Mouse (Mus musculus): ENCODE measurements around the gene Dgkh. TPM values are rescaled to one million over a fixed set of nuclear protein-coding genes. Genes with fewer than 3 reads are reported as not detected.

The Dgkh gene
- polyA plus RNA-seq (2012; ENCODE audit: insufficient read depth, insufficient read length, low replicate concordance, missing spikeins): not detected in 2 replicates

DNA sequence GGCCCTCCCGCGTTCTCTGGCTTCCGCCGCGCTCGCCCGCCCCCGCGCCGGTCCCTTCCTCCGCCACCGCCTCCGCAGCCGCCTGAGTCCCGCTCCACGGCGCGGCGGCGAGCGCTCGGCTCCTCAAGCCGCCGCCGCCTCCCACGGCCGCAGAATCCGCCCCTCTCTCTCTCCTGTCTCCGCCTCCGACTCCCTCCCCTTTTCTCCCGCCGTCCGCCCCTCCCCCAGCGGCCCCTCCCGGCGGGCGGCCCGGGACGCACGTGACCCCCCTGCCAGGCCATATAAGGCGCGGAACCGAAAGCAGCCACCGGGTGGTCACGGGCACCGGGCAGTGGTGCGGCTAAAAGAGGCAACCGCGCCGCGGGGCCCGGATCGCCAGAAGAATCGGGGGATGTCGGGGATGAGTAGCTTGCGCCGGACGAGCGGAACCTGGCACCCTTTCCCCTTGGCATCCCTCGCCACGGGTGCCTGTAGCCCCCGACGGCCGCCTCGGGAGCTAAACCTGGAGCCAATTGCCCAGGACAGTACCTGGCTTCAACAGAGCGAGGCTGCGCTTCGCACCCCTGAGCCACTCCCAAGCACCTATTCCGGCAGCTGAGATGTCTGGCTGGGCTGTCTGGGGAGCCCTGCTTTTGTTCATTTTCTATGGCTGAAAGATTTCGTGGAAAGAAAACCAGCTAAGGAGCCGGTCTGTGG is at the start of gene Dgkh:
Dgkh (minus strand) TSS at position 160 of the 696 bp plus-strand sequence.
- WGBS: under 1% methylated on average over 66 of the region's 71 CpGs
- peak within 1 kb of the TSS; percentile 63 for H3K27ac ChIP-seq (ENCODE audit: insufficient read depth, low read depth, low read length)
- H3K4me1 ChIP-seq (ENCODE audit: control insufficient read depth, insufficient read depth, low read length): peaks cover 14% of the 10 kb centered on the region
- TF ChIP-seq CTCF (IDR thresholded peaks at IDR 0.05; ENCODE audit: insufficient read depth, low read depth, low read length): no peak
- TF ChIP-seq POLR2A (IDR thresholded peaks at IDR 0.05; ENCODE audit: insufficient read depth, low read depth, low read length): peak; percentile 73; the same call in 1 of the 2 replicates
- H3K4me3 ChIP-seq (ENCODE audit: insufficient read depth, low read depth, low read length): peak within 1 kb of the TSS; percentile 67

DNA sequence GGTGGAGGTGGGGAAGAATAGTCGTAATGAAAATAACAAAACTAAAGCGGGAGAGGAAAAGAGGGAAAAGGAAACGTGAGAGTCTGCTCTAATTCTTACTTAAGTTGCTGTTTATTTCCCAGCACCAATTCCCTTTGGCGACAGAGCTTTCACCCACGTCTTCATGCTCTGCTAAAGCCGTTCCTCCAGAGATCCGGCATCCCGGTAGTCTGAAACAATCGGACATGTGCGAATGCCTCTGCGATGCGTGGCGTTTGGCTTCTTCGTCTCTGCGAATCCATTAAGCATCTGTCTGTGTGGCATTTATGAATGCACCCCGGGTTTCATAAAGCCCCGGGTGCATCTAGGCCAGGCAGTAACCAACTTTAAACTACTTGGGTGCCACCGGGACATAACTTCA is 44.6 kb upstream of the Dgkh start:
- Histone ChIP-seq H3K4me3 (ENCODE audit: insufficient read depth, low read depth, low read length) (no peak overlapping the region), H3K4me1 (ENCODE audit: control insufficient read depth, insufficient read depth, low read length) (peaks cover 3% of the 10 kb centered on the region; the same call in 1 of the 2 replicates), H3K27ac (ENCODE audit: insufficient read depth, low read depth, low read length) (no peak overlapping the region)
- TF ChIP-seq POLR2A (IDR thresholded peaks at IDR 0.05; ENCODE audit: insufficient read depth, low read depth, low read length) (no peak), CTCF (IDR thresholded peaks at IDR 0.05; ENCODE audit: insufficient read depth, low read depth, low read length) (no peak)
- 33% methylated on average over 18 of the region's 18 CpGs for WGBS

DNA sequence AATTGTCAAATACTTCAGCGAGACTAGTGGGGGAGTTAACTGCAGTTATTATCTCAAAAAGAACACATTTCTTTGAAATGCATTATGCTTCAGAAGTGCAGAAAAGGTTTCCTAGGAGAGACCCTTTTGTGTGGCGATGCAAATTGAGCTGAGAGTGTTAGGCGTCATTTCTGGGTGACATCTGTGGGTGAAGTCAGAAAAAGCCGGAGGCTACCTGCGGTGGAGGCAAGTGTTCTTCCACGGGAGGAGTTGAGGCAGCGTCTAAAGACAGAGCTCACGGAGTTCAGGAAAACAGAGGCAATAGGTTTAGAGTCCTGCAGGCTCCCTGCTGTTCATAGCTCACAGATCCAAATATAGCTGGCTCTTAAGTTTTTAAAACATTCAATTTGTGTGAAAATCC is 44.1 kb upstream of the Dgkh start:
- WGBS: 29% methylated on average over 8 of the region's 8 CpGs
- H3K27ac ChIP-seq (ENCODE audit: insufficient read depth, low read depth, low read length): no peak overlapping the region
- peaks cover 3% of the 10 kb centered on the region; the same call in 1 of the 2 replicates for H3K4me1 ChIP-seq (ENCODE audit: control insufficient read depth, insufficient read depth, low read length)
- no peak overlapping the region for H3K4me3 ChIP-seq (ENCODE audit: insufficient read depth, low read depth, low read length)
- TF ChIP-seq CTCF (IDR thresholded peaks at IDR 0.05; ENCODE audit: insufficient read depth, low read depth, low read length): no peak
- TF ChIP-seq POLR2A (IDR thresholded peaks at IDR 0.05; ENCODE audit: insufficient read depth, low read depth, low read length): no peak

DNA sequence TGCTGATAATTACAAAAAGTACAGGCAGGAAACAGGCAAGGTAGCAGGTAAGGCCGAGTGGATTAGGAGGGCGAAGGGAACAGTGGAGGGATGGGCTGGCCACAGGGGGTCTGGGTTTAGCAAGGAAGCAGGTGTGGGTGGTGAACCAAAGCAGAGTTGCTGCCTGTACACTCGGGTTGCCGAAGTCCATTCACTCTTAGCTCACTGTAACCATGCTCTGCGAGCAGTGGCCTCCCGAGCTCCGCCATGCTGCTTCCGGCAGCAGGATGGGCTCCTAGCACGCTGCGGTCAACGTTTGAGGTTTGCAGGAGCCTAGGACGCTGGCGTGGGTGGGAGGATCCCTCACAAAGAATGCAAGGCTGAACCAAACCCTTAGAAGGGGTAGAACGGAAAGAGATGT is 43.1 kb upstream of the Dgkh start:
- H3K4me3 ChIP-seq (ENCODE audit: insufficient read depth, low read depth, low read length): no peak overlapping the region
- TF ChIP-seq CTCF (IDR thresholded peaks at IDR 0.05; ENCODE audit: insufficient read depth, low read depth, low read length): no peak
- TF ChIP-seq POLR2A (IDR thresholded peaks at IDR 0.05; ENCODE audit: insufficient read depth, low read depth, low read length): no peak
- H3K4me1 ChIP-seq (ENCODE audit: control insufficient read depth, insufficient read depth, low read length): peaks cover 3% of the 10 kb centered on the region; the same call in 1 of the 2 replicates
- no peak overlapping the region for H3K27ac ChIP-seq (ENCODE audit: insufficient read depth, low read depth, low read length)
- WGBS: 85% methylated on average over 14 of the region's 14 CpGs

DNA sequence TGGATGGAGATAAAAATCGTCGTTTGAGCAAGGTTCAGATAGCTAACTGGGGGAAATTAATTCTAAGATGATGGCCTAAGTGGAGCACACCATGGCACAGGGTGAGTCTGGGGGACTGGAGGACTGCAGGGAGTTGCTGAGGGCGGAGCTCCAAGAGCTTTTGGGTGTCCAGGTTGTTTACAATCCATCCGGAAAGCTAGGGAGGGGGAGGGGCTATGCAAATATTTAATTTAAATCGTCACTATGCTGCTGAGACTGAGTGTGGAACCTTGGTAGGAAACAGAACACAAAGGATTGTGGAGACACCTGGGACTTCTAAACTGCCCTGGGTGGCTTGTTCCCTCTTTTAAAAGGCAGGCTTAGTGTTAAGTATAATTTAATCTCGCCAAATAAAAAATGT is 42.6 kb upstream of the Dgkh start:
- TF ChIP-seq CTCF (IDR thresholded peaks at IDR 0.05; ENCODE audit: insufficient read depth, low read depth, low read length) (no peak), POLR2A (IDR thresholded peaks at IDR 0.05; ENCODE audit: insufficient read depth, low read depth, low read length) (no peak)
- 61% methylated on average over 6 of the region's 6 CpGs for WGBS
- H3K4me3 ChIP-seq (ENCODE audit: insufficient read depth, low read depth, low read length): no peak overlapping the region
- H3K4me1 ChIP-seq (ENCODE audit: control insufficient read depth, insufficient read depth, low read length): peaks cover 3% of the 10 kb centered on the region; the same call in 1 of the 2 replicates
- no peak overlapping the region for H3K27ac ChIP-seq (ENCODE audit: insufficient read depth, low read depth, low read length)

DNA sequence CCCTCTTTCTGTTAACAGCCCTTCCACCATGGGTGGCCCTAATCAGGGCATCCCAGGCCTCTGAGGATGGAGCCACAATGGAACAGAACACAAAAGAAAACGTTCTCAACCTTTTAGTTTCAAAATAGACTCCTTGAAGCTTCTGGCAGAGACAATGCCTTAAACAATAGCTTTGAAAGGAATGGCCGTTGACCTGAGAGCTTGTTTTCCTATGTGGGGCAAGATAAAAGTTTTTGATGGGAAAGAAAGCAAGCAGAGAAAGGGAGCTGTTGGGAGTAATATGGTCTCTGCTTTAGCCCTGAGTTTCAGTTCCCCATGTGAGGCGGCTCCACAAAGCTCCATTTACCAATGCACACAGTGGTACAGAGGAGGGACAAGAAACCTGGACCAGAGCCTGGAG is 37.9 kb upstream of the Dgkh start:
- WGBS: 45% methylated on average over 3 of the region's 3 CpGs
- H3K4me1 ChIP-seq (ENCODE audit: control insufficient read depth, insufficient read depth, low read length): no peaks in the 10 kb centered on the region
- H3K27ac ChIP-seq (ENCODE audit: insufficient read depth, low read depth, low read length): no peak overlapping the region

DNA sequence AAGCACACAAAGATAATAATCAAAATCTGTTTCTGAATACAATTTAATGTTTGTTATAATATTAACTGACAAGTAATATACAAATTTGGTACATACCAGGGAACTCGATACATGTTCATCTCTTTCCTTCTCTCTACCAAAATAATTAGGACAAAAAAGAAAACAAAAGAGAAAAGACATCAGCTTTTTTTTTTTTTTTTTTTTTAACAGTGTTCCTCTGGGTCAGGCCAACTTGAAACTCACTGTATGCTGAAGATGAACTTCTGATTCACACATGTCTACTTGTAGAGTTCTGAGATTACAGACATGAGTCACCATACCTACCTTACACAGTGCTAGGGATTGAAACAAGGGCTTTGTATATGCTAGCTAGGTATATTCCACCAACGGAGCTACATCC is 28.5 kb upstream of the Dgkh start:
- Histone ChIP-seq H3K4me3 (ENCODE audit: insufficient read depth, low read depth, low read length) (no peak overlapping the region), H3K27ac (ENCODE audit: insufficient read depth, low read depth, low read length) (no peak overlapping the region), H3K4me1 (ENCODE audit: control insufficient read depth, insufficient read depth, low read length) (no peaks in the 10 kb centered on the region)
- 88% methylated on average over 2 of the region's 2 CpGs for WGBS
- TF ChIP-seq POLR2A (IDR thresholded peaks at IDR 0.05; ENCODE audit: insufficient read depth, low read depth, low read length) (no peak), CTCF (IDR thresholded peaks at IDR 0.05; ENCODE audit: insufficient read depth, low read depth, low read length) (no peak)

More for the DNA sequence above, 37.9 kb upstream of the Dgkh start:
- TF ChIP-seq POLR2A (IDR thresholded peaks at IDR 0.05; ENCODE audit: insufficient read depth, low read depth, low read length): no peak
- TF ChIP-seq CTCF (IDR thresholded peaks at IDR 0.05; ENCODE audit: insufficient read depth, low read depth, low read length): no peak
- no peak overlapping the region for H3K4me3 ChIP-seq (ENCODE audit: insufficient read depth, low read depth, low read length)

DNA sequence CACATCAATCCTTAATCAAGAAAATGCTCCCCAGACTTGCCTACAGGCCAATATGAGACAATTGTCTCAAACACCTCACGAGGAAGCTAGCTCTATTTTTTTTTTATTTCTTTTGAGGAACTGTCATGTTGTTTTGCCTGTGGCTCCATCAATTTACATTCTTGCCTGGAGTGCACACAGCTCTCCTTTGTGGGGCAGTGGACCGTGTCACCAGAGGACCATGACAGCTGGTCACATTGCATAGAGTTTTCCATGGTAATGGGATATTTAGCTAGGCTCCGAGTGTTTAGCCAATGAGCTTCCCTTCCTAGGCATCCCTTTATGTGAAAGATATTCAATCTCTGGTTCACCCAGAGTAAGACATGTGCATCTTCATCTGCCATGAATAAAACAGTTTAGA is 26.9 kb upstream of the Dgkh start:
- Histone ChIP-seq H3K27ac (ENCODE audit: insufficient read depth, low read depth, low read length) (no peak overlapping the region), H3K4me1 (ENCODE audit: control insufficient read depth, insufficient read depth, low read length) (no peaks in the 10 kb centered on the region), H3K4me3 (ENCODE audit: insufficient read depth, low read depth, low read length) (no peak overlapping the region)
- TF ChIP-seq POLR2A (IDR thresholded peaks at IDR 0.05; ENCODE audit: insufficient read depth, low read depth, low read length): no peak
- no peak for TF ChIP-seq CTCF (IDR thresholded peaks at IDR 0.05; ENCODE audit: insufficient read depth, low read depth, low read length)
- WGBS: 50% methylated on average over 3 of the region's 3 CpGs

DNA sequence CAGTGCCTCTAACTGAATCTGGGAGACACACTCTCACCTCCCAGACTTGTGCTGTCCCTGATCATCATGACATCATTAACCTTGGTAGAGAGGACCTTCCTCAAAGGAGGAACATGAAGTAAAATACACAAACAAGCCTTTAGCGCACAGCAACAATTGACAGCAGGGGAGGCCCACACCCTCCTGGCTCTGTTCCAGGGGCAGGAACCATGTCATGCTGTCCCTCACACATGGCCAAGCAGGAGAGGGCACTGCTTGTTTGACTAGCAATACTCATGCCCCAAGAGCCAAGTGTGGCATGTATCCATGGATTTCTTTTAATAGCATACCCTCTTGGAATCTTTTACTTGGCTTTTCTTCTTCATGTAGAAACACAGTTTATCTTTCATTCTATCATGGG is 22.7 kb upstream of the Dgkh start:
- TF ChIP-seq POLR2A (IDR thresholded peaks at IDR 0.05; ENCODE audit: insufficient read depth, low read depth, low read length): no peak
- no peak for TF ChIP-seq CTCF (IDR thresholded peaks at IDR 0.05; ENCODE audit: insufficient read depth, low read depth, low read length)
- no peak overlapping the region for H3K27ac ChIP-seq (ENCODE audit: insufficient read depth, low read depth, low read length)
- H3K4me3 ChIP-seq (ENCODE audit: insufficient read depth, low read depth, low read length): no peak overlapping the region
- WGBS: 85% methylated on average over 1 of the region's 1 CpGs
- H3K4me1 ChIP-seq (ENCODE audit: control insufficient read depth, insufficient read depth, low read length): no peaks in the 10 kb centered on the region

Data from olfactory bulb, adult 2 months (tissue).